17 mouse cellular contexts compared by ENCODE assay signal in genomic region chr12:12723724-12724487, GRCm38 (mm10).
DNase-seq lines count a peak whose midpoint lies in the region; ATAC-seq and TF ChIP-seq lines count a peak whose summit lies in the region.
"Had no signal": no experiment of that assay in that cellular context is flagged by ENCODE, and none has a peak within 500 bp of the region (broad histone marks: within the 10 kb centered on the region; RNA-seq: fewer than 3 reads in every experiment).

No protein-coding gene starts in this region.

- peaks cover 11% of the 10 kb centered on the region; the same call in 1 of the 2 replicates for H3K27me3 ChIP-seq in E14TG2a.4 (ENCODE audit: insufficient read depth, low read length)
- H3K27me3 ChIP-seq in forebrain, embryonic 16.5 days (replicated peaks; ENCODE audit: control insufficient read depth, insufficient read depth, low read length), result 0 out of 2 replicates have a peak, but pooled peaks cover 2% of the 10 kb centered on the region
- H3K27me3 ChIP-seq in midbrain, embryonic 12.5 days, result peaks cover 26% of the 10 kb centered on the region
- no peaks in the 10 kb centered on the region for H3K27me3 ChIP-seq in kidney, embryonic 16.5 days (ENCODE audit: insufficient read depth, low read length)
- H3K27me3 ChIP-seq: intestine, embryonic 15.5 days had no signal

- H3K9ac ChIP-seq in forebrain, embryonic 16.5 days (replicated peaks; ENCODE audit: low read depth, low read length), result peak overlapping the region; percentile 28; the same call in 1 of the 2 replicates
- H3K9ac ChIP-seq in midbrain, embryonic 12.5 days (replicated peaks), result no peak overlapping the region
- H3K9ac ChIP-seq in kidney, embryonic 16.5 days (replicated peaks; ENCODE audit: low read length), result no peak overlapping the region
- H3K9ac ChIP-seq: embryonic facial prominence, embryonic 15.5 days; heart, embryonic 15.5 days; intestine, embryonic 15.5 days; liver, embryonic 15.5 days had no signal

- H3K27ac ChIP-seq in forebrain, embryonic 16.5 days (ENCODE audit: low read length), result no peak overlapping the region
- peak overlapping the region; percentile 81 for H3K27ac ChIP-seq in midbrain, embryonic 12.5 days (replicated peaks)
- no peak overlapping the region for H3K27ac ChIP-seq in kidney, embryonic 16.5 days (ENCODE audit: low read length)
- H3K27ac ChIP-seq: embryonic facial prominence, embryonic 15.5 days; heart, embryonic 15.5 days; intestine, embryonic 15.5 days; layer of hippocampus, adult 2 months; liver, embryonic 15.5 days had no signal

- TF ChIP-seq CTCF in E14TG2a.4 (conservative IDR thresholded peaks at IDR 0.05; ENCODE audit: low read length), result no peak

- H3K36me3 ChIP-seq in E14TG2a.4 (ENCODE audit: insufficient read depth, low read length), result no peaks in the 10 kb centered on the region
- no peaks in the 10 kb centered on the region for H3K36me3 ChIP-seq in forebrain, embryonic 16.5 days (ENCODE audit: control insufficient read depth, insufficient read depth)
- H3K36me3 ChIP-seq in midbrain, embryonic 12.5 days, result no peaks in the 10 kb centered on the region
- H3K36me3 ChIP-seq in kidney, embryonic 16.5 days (ENCODE audit: insufficient read depth, low read length), result no peaks in the 10 kb centered on the region
- H3K36me3 ChIP-seq: embryonic facial prominence, embryonic 15.5 days; heart, embryonic 15.5 days; intestine, embryonic 15.5 days; liver, embryonic 15.5 days had no signal

- peak; percentile 77 for DNase-seq in embryo, embryonic 10.5 days (ENCODE audit: low spot score)
- no peak for DNase-seq in kidney, postnatal 25 days
- no peak for DNase-seq in kidney, adult 9 months
- DNase-seq: adrenal gland, postnatal 14 days; cerebellum, adult 9-10 months; spleen, adult 18-20 months had no signal

- no peak overlapping the region for H3K4me2 ChIP-seq in forebrain, embryonic 16.5 days (ENCODE audit: low read length)
- peak overlapping the region; percentile 39 for H3K4me2 ChIP-seq in midbrain, embryonic 12.5 days (replicated peaks)
- H3K4me2 ChIP-seq in kidney, embryonic 16.5 days (replicated peaks; ENCODE audit: low read depth, low read length), result no peak overlapping the region
- H3K4me2 ChIP-seq: embryonic facial prominence, embryonic 15.5 days; heart, embryonic 15.5 days; intestine, embryonic 15.5 days; liver, embryonic 15.5 days had no signal

- 24% methylated on average over 12 of the region's 12 CpGs for WGBS in forebrain, embryonic 16.5 days
- 23% methylated on average over 12 of the region's 12 CpGs for WGBS in midbrain, embryonic 12.5 days
- 76% methylated on average over 12 of the region's 12 CpGs for WGBS in kidney, embryonic 16.5 days

- ATAC-seq in forebrain, embryonic 16.5 days, result peak; percentile 43; the same call in 1 of the 2 replicates
- peak; percentile 25 for ATAC-seq in midbrain, embryonic 12.5 days (ENCODE audit: low FRiP score, low read depth)
- no peak for ATAC-seq in megakaryocyte progenitor cell, adult 5-6 weeks (replicated peaks; ENCODE audit: poor library complexity)
- no peak for ATAC-seq in kidney, embryonic 16.5 days (ENCODE audit: low FRiP score, low TSS enrichment)
- ATAC-seq: intestine, embryonic 15.5 days had no signal

- peaks cover 37% of the 10 kb centered on the region for H3K4me1 ChIP-seq in E14TG2a.4 (replicated peaks; ENCODE audit: low read depth, low read length)
- H3K4me1 ChIP-seq in forebrain, embryonic 16.5 days (replicated peaks; ENCODE audit: control insufficient read depth, insufficient read depth, low read length), result peaks cover 30% of the 10 kb centered on the region
- H3K4me1 ChIP-seq in midbrain, embryonic 12.5 days, result peaks cover 44% of the 10 kb centered on the region
- H3K4me1 ChIP-seq in kidney, embryonic 16.5 days (ENCODE audit: insufficient read depth, low read length), result no peaks in the 10 kb centered on the region
- H3K4me1 ChIP-seq: embryonic facial prominence, embryonic 15.5 days; liver, embryonic 15.5 days; megakaryocyte, embryonic 14.5 days had no signal

- H3K4me3 ChIP-seq in E14TG2a.4 (replicated peaks; ENCODE audit: low read length), result peak overlapping the region; percentile 46
- H3K4me3 ChIP-seq in forebrain, embryonic 16.5 days (replicated peaks; ENCODE audit: low read length), result no peak overlapping the region
- no peak overlapping the region for H3K4me3 ChIP-seq in midbrain, embryonic 12.5 days
- H3K4me3 ChIP-seq in kidney, embryonic 16.5 days (ENCODE audit: low read length), result no peak overlapping the region
- H3K4me3 ChIP-seq: embryonic facial prominence, embryonic 15.5 days; heart, embryonic 15.5 days; intestine, embryonic 15.5 days; layer of hippocampus, adult 2 months; liver, embryonic 15.5 days; megakaryocyte, embryonic 14.5 days had no signal

- no peaks in the 10 kb centered on the region for H3K9me3 ChIP-seq in E14TG2a.4 (ENCODE audit: low read length)
- H3K9me3 ChIP-seq in forebrain, embryonic 16.5 days (ENCODE audit: control insufficient read depth, low read length), result no peaks in the 10 kb centered on the region
- H3K9me3 ChIP-seq in midbrain, embryonic 12.5 days, result no peaks in the 10 kb centered on the region
- 0 out of 2 replicates have a peak, but pooled peaks cover 6% of the 10 kb centered on the region for H3K9me3 ChIP-seq in kidney, embryonic 16.5 days (ENCODE audit: low read length)
- H3K9me3 ChIP-seq: embryonic facial prominence, embryonic 15.5 days; heart, embryonic 15.5 days; intestine, embryonic 15.5 days; liver, embryonic 15.5 days had no signal

Comparison
In these comparisons a context has a peak if more than half of its experiments do, and no peak if none do; other contexts are left out.
1. ATAC-seq: peak in forebrain, embryonic 16.5 days (single experiment) and midbrain, embryonic 12.5 days (single experiment); none in megakaryocyte progenitor cell, adult 5-6 weeks (single experiment) and kidney, embryonic 16.5 days (single experiment).